Mouse (Mus musculus) liver (tissue): ENCODE data around the gene Serpini1.
"Not testable (repeated sequence)": the region's sequence is repeated elsewhere in the genome, so short reads cannot be mapped to it uniquely, and the experiment has no call there.

Experiments used
- DNase-seq: peaks from one replicate; pipeline ENCODE4 v3.0.0-alpha.2; 2020; ENCODE audit warnings: mixed read lengths

The Serpini1 gene

GRCm38 (mm10) chr3:75639546-75639945 lies 82.2 kb downstream of the Serpini1 start:
- no peak for DNase-seq

DNA sequence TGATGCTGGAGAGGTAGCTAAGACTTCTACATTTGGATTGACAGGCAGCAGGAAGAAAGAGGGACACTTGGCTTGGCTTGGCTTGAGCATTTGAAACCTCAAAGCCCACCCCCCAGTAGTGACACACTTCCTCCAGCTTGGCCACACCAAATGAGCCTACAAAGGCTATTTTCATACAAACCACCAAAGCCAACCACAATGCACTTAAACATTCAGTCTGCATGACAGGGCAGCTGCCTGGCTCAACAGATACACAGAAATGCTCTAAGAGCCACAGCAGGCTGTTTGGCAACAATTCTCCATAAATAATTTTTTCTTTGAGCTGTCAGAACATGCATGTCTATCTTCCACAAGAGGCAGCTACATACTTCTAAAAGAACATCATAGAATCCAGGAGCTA lies 90.2 kb downstream of the Serpini1 start:
- no peak for DNase-seq

GRCm38 (mm10) chr3:75648226-75648625 lies 90.9 kb downstream of the Serpini1 start:
- no peak for DNase-seq

GRCm38 (mm10) chr3:75650416-75651154 lies 93.2 kb downstream of the Serpini1 start:
- not testable (repeated sequence) for DNase-seq

GRCm38 (mm10) chr3:75651603-75652115 lies 94.3 kb downstream of the Serpini1 start:
- no peak for DNase-seq

DNA sequence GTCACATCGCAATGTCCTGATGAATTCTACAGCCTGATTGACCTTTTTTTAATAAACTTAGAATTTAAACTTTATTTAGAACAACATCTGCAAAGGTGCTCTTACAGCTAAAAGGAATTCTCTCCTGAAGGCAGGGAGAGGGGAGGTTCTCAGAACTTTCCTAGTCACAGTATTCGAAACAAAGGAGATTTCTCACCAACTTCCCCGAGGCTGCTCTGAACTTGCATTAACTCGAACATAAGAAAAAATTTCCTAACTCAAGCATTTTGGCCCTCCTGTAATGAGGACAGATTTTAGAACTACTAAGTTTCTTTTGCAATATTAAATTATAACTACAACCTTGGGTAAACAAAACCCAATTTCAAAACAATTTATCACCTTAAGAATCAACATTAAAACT lies 96.6 kb downstream of the Serpini1 start:
- DNase-seq = not testable (repeated sequence)

DNA sequence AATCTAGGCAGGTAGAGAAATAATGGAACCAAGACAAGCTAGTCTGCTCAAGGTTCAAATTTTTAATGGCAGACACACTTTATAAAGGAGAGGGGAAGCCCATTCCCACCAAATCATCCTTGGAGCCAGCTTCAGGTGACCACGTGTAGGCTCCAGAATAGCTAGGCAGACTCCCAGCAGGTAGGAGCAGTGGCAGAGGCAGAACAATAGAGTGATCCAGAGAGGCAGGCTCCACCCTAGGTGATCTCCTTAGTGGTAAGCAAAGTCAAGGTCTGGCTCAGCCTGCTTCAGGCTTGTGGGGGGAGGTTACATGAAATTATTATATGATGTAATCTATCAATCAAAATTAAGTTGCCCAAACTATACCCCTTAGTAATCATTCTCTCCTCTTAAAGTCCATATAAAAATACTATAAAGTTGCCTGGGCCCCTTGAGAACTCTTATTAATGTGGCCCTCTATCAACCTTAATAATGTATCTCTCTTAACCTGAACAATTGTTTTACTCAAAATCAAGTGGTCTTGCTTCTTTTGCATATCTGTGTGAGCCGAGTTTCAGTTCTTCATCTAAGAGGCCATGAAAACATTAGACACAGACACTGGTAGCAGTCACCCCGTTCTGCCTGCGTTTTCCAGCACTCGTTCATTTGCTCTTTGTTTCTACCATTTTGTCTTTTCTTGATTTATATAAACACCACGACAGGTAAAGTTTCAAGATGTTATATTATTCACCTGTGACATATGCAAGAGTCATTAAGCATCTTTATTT lies 98.4 kb downstream of the Serpini1 start:
- DNase-seq = no peak

DNA sequence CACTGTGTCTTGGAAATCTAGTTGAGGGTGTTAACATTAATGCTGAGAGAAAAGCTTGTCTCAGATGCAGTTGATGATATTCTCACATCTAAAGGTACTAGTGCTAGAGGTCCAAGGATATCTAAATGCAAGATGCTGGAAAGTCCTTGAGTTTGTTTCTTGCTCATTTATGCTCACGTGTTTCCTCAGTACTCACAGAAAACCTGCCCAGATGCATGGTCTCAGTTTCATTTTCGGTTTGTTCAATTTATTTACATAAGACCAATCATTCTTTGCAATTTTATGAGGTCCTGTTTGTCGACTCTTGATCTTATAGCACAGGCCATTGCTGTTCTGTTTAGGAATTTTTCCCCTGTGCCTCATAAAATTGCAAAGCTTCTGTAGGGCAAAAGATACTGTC lies 109.6 kb downstream of the Serpini1 start:
- DNase-seq = no peak

GRCm38 (mm10) chr3:75670425-75670824 lies 113.1 kb downstream of the Serpini1 start:
- DNase-seq = no peak

GRCm38 (mm10) chr3:75682881-75683280 lies 125.5 kb downstream of the Serpini1 start:
- DNase-seq = no peak

DNA sequence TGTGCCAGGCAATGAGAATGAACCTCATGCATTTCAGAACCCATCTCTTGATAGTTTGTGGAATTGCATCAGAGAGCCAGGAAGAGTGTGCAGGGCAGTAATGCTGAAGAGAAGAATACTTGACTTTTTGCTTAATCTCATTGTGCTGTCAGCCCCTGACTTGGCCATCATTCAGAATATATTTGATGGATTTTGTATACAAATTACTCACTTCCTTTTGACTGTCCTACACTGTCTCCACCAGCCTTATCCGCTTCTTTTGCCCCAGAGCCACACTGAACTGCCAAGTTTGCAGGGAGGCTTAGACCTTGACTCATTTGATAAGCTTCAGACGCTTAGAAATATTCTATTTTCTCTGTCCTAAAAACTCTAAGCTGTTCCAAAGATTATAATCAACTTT lies 129.4 kb downstream of the Serpini1 start:
- no peak for DNase-seq

DNA sequence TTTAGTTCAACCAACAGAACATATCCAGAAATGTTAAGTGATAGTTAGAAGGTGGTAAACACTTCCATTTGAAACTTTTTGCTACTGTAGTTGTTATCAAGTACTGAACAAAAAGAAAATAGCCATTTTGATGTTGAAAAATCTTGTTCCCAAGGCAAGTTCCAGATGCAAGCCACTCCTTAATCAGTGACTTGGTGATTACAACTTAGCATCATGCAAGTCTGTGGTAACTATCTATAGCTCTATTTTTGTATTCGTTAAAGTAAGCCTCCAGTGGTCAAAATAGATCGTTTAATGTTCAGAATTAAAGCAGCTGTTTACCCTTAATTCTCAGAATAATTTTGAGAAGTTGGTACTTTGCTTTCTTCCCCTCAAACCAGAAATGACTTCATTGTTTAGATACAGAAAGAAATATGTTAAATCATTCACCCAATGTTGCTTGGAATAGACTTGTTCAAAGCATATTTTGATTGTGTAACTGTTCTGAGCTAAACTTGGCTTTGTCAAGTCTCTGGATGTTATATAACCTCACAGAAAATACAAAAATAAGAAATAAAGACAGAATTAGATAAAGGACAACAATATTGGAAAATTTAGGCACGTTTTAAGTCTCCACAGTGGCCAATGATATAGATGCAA lies 130.0 kb downstream of the Serpini1 start:
- no peak for DNase-seq

DNA sequence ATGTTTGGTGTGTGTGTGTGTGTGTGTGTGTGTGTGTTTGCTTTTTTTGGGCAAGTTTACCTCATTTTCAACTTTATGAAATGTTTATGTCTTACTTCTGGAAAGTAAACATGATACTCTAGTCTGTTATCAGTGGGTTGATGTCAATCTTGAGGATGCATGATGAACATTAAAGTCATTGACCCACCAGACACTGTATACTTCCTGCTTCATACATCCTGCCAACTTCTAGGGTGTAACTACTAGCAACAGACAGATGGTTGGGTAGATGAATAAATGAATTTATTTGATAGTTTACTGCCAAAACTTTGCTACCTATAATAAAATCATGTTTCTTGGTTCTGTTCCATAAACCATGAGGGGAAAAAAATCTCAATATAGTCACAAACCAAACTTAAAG lies 133.0 kb downstream of the Serpini1 start:
- DNase-seq = no peak

- DNase-seq = no peak
Measured at GRCm38 (mm10) chr3:75692088-75692487, 134.7 kb downstream of the Serpini1 start.
